In the genomic region with DNA sequence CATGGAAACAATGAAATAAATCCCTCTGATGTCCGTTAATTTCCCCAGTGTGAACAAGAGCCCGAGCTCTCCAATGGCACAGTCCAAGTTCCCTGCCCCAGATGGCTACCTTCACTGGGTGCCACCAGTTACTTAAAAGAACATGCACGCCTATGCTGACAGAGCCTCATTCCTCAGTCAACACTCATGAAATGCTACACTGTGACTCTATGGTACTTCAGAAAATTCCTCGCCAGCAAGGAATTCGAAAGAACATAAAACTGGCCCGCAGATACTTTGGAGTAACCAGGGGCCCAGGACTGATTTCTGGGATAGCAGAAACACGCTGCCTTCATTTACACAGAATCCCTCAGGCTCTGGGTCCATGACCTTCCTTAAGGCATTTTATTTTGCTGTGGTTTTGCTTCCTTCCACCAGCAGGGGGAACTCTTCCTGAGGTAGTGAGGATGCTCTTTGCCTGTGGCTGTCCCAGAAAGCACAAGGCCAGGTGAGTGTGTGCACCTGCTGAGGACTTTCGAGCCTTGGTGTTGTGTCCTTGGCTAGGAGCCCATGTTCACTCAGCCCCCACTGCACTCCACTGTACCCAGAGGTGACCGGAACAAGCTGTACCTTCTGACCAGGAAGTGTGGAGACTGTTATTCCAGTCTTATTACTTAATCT, we compare ENCODE assay signal across 7 mouse cellular contexts.
A peak's percentile ranks its signal among the peaks of the same experiment; 100 is the strongest.
DNase-seq lines count a peak whose midpoint lies in the region; ATAC-seq and TF ChIP-seq lines count a peak whose summit lies in the region.

No protein-coding gene starts in this region.

- H3K9me3 ChIP-seq in E14TG2a.4 (ENCODE audit: low read length): no peaks in the 10 kb centered on the region

- H3K4me3 ChIP-seq in E14TG2a.4 (replicated peaks; ENCODE audit: low read length): no peak overlapping the region

- 0 out of 2 replicates have a peak, but pooled peaks cover 7% of the 10 kb centered on the region for H3K36me3 ChIP-seq in E14TG2a.4 (ENCODE audit: insufficient read depth, low read length)

- DNase-seq in ZHBTc4 (ENCODE audit: low read depth, low spot score): peak; percentile 72
- peak; percentile 78 for DNase-seq in embryo, embryonic 10.5 days (ENCODE audit: low spot score)
- peak; percentile 57 for DNase-seq in heart, postnatal 4 days
- peak; percentile 21 for DNase-seq in layer of hippocampus, adult 9-11 months
- DNase-seq in right cerebral cortex, postnatal 14 days: peak; percentile 25

- no peaks in the 10 kb centered on the region; the same call in 1 of the 2 replicates for H3K4me1 ChIP-seq in E14TG2a.4 (replicated peaks; ENCODE audit: low read depth, low read length)

- ATAC-seq in megakaryocyte progenitor cell, adult 5-6 weeks (replicated peaks; ENCODE audit: poor library complexity): peak; percentile 80

- TF ChIP-seq CTCF in E14TG2a.4 (conservative IDR thresholded peaks at IDR 0.05; ENCODE audit: low read length): peak; percentile 71

- no peaks in the 10 kb centered on the region for H3K27me3 ChIP-seq in E14TG2a.4 (ENCODE audit: insufficient read depth, low read length)

Comparison
In these comparisons a context has a peak if more than half of its experiments do, and no peak if none do; other contexts are left out.
1. DNase-seq: peak in every context shown above with its lines; median percentile 78 in embryo, embryonic 10.5 days; 72 in ZHBTc4; 57 in heart, postnatal 4 days; 25 in right cerebral cortex, postnatal 14 days; 21 in layer of hippocampus, adult 9-11 months.